Mouse (Mus musculus) heart, postnatal 0 days (tissue): ENCODE measurements around the gene Hdac4.

Experiments
- CTCF ChIP-seq: IDR thresholded peaks from 2 replicates; pipeline ENCODE4 v1.5.1; 2016; ENCODE audit warnings: antibody characterized with exemption, control low read depth, low read depth
- EP300 ChIP-seq: IDR thresholded peaks from 2 replicates; pipeline ENCODE4 v1.6.1; 2016; ENCODE audit warnings: antibody characterized with exemption, low read depth

DNA sequence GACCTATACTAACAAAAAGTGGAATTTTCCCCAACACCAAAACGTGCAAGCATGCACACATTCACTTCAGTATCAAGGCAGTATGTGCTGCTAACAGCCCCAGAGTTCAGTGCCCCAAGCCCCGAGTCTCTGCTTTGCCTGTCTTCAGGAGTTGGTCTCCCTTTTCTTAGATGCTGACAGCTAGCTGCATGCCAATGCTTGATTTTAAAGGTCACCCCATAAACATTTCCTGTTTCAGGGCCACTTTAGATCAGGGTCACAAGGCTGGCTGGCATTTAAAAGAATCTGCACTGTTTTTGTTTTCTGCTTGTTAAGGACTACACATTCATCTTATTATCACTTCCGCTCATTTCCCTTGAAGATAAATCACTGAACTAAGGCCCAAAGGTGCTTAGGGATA, 92.1 kb downstream of the Hdac4 start:
- TF ChIP-seq CTCF (no peak), EP300 (no peak)
